Mouse (Mus musculus) adrenal gland, adult 2 months (tissue): ENCODE results near the gene Six5. TPM values are rescaled to one million over a fixed set of nuclear protein-coding genes. Genes with fewer than 3 reads are reported as not detected.

Source experiments
- DNase-seq: peaks from one replicate; pipeline ENCODE4 v3.0.0; 2021
- polyA plus RNA-seq: library from polyadenylated mRNA; depleted of rRNA; stranded (reverse); fragments of >200 nt; gene quantifications from 2 replicates; pipeline ENCODE4 v1.2.3, GENCODE M21; 2012
- total RNA-seq, 2 experiments: library from RNA; stranded (reverse); gene quantifications; 2 replicates each; pipeline ENCODE4 v1.2.3; 2021

Six5 gene
- total and polyA plus RNA-seq, 3 experiments: 12.6 to 77.3 (median 16.1) TPM

- DNase-seq: peak; percentile 17
Measured at GRCm38 (mm10) chr7:19096421-19096976, 2.1 kb downstream of the Six5 start.

- no peak for DNase-seq
Measured at GRCm38 (mm10) chr7:19097217-19097616, 2.8 kb downstream of the Six5 start.

DNA sequence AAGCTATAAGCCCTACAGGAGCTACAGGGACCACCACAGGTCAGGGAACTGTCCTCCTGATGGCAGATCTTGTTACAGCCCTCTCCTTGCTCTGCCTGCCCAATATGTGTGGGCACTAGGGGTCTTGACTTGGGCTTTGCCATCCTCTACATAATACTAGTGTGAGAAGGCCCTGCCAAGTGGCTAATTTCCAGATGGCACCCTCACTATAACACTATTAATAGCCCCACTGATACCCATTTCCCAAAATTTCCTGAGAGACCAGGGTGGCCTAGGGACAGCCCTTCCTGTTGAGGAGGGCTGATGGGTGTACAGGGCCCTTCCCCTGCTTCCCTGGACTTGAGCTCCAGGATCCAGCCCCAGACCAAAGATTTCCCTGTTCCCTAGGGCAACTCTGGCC lies 3.5 kb downstream of the Six5 start:
- DNase-seq: no peak

DNA sequence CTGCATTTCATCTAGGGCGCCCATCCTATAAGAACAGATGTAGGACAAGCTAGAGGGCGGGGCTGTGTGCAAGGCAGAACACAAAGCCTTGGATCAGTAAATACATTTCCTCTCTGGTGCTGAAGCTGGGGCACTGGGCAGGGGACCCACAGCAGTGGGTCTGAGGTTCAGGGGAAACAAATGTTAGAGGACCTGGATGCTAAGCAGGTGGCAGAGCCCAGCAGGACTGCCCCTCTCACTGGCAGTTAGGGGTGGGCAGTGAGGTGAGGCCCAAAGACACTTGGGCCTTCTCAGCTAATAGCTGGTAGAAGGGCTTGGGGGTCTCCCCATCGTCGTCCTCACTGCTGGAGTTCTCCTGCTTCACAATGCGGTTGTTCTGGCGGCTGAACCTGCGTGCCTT lies 4.4 kb downstream of the Six5 start:
- DNase-seq: no peak

- no peak for DNase-seq
Measured at GRCm38 (mm10) chr7:19100290-19100689, 5.9 kb downstream of the Six5 start.

GRCm38 (mm10) chr7:19103741-19104140 lies 9.3 kb downstream of the Six5 start:
- peak; percentile 56 for DNase-seq

DNA sequence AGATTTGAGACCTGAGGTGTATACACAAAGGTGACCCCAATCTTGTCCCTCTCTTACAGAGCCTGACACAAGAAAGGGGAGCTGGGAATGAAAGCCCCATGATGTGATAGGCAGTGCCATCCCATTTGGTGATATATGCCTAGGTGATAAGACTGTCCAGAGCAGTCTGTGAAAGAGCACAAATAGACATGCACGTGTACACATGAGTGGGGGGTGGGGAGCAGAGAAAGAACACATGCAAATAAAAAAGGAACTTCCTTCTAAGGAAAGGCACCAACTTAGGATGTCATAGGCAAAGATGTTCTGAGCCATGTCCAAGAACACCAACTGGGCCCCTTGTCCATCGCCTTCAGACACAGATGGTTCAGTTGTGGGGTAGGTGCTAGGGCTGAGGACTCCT lies 10.1 kb downstream of the Six5 start:
- DNase-seq: no peak

DNA sequence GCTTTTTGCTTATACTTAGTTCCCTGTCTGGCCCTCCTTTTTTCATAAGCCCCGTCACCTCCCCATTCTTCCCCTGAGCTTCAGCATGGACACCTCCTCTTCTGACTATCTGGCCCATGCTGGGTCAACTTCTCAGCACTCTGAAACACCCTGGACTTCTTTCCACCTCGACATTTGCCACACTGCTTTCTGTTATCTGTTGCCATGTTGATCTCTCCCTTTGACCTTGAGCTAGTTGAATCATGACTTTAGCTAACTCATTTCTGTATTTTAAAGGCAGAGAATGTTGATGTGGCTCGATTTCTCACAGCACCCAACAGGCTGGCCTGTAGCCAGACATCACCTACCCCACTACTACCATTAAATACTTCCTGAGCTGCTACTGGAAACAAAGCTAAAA lies 13.0 kb downstream of the Six5 start:
- DNase-seq: peak; percentile 55

DNA sequence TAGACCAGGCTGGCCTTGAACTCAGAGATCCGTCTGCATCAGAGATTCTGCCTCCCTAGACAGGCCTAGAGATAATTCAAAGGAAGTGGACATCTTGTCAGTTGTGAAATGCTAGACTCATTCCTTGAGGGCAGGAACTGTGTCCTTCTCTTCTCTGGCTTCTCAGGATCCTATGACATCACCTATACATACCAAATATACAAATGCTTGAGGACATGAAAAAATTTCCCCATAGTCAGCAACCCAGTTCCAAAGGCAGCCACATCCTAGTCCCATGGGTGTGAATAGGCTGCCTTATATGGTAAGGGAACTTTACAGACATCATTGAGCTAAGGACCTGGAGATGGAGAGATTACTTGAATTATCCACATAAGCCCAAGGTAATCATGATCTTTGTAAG lies 15.2 kb downstream of the Six5 start:
- DNase-seq: no peak

DNA sequence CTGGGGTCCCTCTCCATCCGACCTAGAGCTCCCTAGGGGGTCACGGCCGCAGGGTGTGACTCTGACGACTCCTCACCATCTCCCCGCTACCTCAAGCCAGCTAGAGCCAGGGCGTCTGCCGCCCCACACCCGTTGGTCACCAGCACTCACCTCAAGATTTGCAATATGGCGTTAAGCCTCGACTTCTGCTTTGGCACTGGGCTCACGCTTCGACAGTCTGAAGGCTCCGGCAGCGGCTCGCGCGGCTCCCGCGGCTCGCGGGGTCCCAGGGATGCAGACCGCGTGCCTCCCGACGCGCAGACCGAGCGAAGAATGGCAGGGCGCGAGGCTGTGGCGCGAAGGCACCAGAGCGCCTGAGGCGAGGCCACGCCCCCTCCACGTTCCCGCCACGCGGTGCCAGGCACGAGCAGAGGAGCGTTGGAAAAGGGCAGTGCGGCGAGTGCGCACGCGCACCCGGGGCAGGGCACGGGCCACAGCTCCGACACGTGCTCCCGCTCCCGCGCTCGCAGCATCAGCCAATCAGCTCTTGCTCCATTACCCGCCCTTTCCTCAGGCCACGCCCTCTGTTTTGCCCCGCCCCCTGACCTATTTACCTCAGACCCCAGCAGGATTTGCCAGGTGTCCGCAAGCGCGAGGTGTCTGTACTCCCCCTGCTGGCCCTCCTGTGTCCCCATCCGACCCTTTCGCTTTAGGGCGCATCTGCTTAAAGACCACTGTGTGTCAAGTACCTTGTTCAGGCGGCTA lies 23.8 kb downstream of the Six5 start, which contains the start of gene Gm4969:
TSS of gene Gm4969 (minus strand) at position 341 of the 744 bp plus-strand sequence.
- DNase-seq: peak; percentile 68

GRCm38 (mm10) chr7:19119083-19119482 lies 24.7 kb downstream of the Six5 start:
- DNase-seq: no peak

DNA sequence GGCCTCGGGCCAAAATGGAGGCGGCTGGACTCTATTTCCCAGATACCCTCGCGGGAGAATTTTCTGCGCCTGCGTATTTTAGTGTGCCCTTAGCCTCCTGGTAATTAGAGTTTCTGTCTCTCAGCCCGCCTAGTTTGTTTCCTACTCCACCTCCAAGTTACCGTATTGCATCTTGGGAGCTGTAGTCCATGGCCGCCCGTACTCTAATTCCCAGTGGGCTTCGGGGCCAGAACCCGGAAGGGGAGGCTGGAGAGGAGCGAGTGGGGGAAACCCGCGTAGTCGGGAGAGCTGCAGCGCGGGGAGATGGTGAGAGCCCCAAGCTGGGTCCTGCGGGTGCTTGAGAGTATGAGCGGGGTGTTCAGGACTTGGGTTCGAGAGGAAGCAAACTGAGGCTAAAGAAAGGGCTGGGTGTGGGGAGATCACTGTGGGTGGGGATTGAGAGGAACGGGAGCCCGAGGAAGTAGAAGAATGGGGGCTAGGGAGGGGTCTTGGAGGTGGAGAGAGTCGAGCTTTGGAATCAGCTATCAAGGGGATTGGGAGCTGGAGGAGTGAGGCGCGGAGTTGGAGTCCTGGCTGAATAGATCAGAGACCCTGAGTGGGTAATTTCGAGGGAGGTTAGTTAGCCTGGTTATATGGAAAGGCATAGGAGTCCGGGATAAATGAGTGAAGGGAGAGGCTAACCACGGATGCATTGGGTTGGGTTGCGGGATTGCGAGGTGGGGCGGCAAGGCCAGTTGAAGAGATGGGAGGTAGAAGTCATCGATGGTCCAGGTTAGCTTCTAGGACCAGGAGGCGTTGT lies 25.4 kb downstream of the Six5 start, which contains the start of gene Fbxo46:
TSS of gene Fbxo46 (plus strand) at position 229 of the 799 bp plus-strand sequence.
- DNase-seq: peak; percentile 95

- DNase-seq: no peak
Measured at GRCm38 (mm10) chr7:19121686-19122085, 27.3 kb downstream of the Six5 start.

- no peak for DNase-seq
Measured at GRCm38 (mm10) chr7:19124713-19125112, 30.3 kb downstream of the Six5 start.

GRCm38 (mm10) chr7:19127744-19128143 lies 33.4 kb downstream of the Six5 start:
- DNase-seq: no peak

DNA sequence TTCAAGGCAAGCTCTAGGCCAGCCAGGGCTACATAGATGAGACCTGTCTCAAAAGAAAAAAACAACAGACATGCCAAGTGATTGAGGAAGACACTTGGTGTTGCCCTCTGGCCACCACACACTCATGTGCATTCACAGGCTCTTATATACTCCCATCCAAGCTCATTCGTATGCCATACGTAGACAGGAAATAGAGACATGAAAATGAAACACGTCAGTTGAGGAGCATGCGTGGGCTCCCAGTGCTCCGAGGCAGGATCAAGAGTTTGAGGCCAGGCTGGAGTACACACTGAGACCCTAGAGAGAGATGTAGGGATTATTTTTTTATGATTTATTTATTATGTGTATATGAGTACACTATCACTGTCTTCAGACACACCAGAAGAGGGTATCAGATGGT lies 35.0 kb downstream of the Six5 start:
- no peak for DNase-seq

DNA sequence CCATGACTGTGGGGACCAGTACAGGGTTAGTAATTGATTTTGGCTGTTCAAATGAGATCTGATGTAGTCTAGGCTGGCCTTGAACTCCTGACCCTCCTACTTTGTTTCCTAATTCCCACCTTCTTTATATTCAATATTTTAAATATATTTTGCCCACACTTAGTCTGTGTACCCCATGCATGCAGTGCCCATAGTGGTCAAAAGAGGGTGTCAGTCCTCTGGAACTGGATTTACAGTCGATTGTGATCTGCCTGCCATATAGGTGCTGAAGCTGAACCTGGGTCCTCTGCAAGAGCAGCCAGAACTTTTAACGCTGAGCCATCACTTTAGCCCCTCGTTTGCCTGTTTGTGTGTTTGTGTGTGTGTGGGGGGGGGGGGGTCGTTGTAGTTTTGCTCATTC lies 36.3 kb downstream of the Six5 start:
- no peak for DNase-seq

- DNase-seq: peak; percentile 99
Measured at GRCm38 (mm10) chr7:19131324-19131848, 37.0 kb downstream of the Six5 start.

DNA sequence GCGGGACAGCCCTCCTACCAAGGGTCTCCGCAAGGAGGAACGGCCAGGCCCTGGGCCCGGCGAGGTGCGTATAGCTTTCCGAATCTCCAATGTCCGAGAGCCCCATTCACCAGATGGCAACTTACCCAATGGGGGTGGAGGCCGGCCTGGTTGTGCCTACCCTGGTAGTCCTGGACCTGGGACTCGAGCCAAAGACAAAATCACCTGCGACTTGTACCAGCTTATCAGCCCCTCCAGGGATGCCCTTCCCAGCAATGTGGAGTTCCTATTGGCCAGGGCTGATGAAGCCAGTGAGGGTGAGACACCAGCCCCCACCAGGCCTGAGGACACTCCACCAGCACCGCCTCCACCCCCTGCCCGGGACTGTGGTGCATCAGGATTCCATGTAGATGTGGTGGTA lies 41.8 kb downstream of the Six5 start:
- no peak for DNase-seq

- no peak for DNase-seq
Measured at GRCm38 (mm10) chr7:19136673-19137334, 42.4 kb downstream of the Six5 start.

DNA sequence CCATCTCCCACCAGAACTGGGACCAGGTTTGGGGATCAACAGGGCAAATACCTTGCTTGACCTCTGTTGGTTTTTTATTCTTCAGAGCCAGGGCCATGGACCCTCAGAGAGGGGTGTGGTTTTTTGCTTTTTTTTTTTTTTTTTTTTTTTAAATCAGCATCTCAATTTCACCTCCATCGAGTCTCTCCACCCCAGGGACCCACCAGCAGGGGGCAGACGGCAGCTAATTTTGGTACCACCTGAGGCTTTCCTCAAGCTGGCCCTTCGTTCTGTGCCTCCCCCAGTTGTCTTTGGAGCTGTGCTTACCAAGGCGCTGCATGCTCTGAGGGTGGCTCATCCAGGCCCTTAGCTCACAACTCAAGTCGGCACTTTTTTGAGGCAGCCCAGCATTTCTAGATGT lies 43.0 kb downstream of the Six5 start:
- peak; percentile 59 for DNase-seq

DNA sequence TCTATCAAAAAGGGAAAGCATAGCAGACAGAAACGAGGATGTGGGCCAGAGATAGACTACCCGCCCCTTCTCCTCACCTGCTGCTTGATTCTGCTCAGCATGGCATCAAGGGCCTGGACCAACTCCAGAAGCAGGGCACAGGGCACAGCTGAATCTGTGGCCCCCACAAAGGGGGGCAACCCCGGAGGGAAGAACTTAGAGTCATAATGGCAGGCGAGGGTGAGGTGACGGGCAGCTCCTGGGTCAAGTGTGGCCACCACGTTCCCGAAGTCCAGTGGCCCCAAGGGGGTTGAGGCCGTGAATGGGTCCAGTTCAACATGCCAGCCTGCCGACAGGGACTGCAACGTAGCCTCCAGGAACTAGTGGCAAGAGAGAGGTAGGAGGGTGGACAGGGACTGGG lies 52.4 kb downstream of the Six5 start:
- DNase-seq: no peak
